Mouse (Mus musculus) spleen, postnatal 14 days (tissue): ENCODE results near the gene Adamts9.

Experiments
- DNase-seq, 2 experiments: peaks; one replicate each; pipeline ENCODE4 v3.0.0; 2021 to 2022; ENCODE audit warnings: low spot score in 2 of 2

Gene Adamts9

DNA sequence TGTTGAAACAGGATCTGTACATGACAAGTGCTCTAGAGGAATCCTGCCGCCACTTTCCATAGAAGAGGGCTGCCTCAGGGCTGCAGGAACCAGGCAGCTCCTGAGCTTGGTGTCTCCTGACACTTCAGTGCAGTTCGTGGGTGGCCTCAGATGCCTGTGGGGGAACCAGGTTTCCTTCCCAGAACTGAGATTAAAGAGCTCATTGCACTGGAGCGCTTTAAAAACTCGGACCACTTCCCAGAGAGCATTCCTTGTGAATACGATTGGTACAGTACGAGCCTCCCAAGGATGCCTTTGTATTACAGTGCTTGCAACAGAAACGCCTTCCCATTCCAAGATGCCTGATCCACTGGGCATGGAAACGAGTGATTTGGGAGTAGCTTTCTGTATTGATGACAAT, 18.8 kb downstream of the Adamts9 start:
- no peak for DNase-seq

DNA sequence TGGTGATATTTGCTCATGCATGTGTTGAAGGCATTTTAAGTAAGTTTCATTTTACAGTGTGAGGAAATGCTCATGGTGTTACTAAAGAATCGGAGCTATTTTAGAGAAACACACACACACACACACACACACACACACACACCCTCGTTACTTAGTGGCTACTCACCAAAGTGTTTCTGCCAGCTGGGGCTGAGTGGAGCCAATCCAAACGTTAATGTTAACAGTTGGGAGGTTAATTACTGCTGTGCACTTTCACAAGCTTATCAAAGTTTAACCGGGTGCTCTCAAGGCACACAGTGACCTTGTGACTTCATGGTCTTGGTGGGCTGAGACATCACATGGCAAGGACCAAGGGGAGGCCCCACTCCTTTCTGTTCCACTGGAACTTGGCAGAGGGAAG, 21.4 kb downstream of the Adamts9 start:
- no peak for DNase-seq

DNA sequence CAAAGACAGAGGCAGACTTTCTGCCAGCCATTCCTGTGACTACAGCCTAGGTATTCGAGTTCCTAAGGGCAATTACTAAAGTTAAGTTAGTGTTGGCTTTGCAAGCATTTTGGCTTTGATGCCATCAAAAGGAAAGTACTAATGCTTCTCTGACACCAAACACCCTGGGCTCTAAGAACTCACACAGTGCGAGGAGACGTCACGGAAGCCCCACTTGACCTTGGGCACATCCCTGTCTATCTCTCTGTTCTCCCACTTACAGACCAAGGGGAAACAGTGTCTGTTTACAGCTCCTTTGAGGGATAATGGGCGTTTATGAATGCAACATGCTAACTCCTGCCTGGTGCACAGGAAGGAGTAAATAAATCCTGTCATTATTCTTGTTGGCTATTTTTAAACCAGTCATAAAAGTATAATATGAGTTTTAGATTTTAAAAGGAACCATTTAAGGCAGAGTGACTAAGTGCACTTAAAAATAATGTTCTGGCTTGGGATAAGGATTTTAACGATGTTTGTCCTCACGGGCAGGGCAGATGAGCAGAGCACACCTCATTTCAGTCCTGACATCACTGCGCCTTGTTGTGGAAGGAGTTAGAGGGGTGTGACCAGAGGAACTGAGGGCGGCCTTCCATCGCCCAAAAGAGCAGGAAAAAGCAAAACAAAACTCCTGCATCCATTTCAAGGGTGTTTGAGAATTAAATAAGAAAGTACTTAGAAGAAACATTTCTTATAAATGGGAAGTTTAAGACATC, 22.2 kb downstream of the Adamts9 start:
- no peak for DNase-seq

DNA sequence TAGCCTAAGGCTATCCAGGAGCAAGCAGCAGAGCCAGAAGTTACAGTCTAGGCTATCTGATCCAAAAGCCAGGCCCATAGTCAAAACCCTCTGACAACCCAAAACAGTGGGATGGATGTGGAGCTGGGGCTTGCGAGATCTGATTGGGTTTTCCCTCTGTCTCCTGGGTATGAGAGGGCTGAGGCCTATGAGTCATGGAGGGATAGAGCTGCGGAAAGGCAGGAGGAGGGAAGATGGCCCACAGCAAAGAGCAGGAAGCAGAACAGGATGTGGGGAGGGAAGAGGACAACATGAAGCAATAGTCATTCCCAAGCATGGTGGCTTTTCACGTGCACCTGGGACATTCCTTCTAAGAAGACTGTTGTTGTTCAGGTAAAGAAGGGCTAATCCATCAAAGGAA, 32.7 kb downstream of the Adamts9 start:
- no peak for DNase-seq

DNA sequence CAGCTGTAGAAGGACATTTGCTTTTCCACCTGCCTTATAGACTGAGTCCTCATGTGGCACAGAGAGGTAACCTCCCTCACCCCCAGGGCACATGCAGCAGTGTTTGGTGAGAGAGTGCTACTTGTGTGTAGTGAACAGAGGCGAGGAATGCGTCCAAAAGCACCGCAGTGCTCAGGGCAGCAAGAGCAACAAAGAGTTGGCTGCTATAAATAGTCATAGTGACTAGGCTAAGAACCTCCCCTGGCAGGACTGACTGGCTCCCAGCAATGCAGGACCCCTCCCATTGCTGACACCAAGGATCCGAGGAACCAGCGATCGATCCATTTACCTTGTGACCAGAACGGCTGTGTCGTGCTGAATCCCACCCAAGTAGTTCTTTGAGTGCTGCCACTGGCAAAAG, 33.9 kb downstream of the Adamts9 start:
- DNase-seq: no peak

DNA sequence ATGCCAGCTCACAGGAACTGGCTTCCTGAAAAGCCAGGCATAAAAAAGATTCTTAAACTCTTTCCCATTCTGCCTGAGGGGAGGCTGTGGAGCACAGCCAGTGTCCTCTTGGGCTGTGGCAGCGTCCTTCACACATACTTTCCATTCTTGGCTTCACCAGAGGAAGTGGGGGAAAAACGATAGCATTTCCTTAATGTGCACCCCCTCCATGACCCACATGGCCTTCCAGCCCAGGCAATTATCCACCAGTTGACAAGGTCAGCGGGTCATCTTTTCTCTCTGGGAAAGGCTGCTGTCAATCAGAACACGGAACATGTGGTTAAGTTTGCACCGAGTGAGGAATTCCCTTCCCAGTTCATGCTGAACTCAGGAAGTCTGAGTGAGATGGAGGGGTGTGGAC, 37.4 kb downstream of the Adamts9 start:
- no peak for DNase-seq

DNA sequence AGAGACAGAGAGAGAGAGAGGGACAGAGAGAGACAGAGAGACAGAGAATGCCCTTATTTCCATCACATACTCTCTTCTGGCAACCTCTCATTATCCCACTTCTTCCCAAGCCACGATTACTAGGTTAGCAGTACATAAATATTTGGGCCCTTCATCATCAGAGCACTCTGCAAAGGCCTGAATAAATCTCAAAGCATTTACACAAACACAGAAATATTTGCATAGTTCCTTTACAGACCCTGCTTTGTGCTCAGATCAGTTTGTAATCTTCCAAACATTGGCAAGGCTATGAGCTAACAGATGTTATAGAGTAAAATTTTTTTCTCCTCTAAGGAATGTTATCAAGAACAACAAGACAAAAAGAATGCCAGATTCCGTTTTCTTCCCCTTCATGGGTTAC, 38.8 kb downstream of the Adamts9 start:
- no peak for DNase-seq

DNA sequence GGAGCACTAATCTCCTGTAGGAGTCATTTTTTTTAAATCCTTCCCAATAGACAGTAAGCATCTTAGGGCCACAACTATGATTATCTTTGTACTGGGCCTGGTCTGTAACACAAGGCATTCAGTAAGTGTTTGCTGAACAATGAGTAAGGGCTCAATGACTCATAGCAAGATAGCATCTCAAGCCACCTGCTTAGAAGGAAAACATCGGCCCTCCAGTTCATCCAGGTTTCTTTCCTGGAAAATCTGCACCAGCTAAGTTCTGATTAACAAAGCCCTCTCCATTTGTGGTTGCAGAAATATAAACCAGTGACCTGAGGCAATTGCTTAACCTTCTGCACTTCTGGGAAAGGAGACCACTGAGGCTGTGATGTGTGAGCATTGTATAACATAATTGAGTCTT, 39.3 kb downstream of the Adamts9 start:
- DNase-seq: no peak

DNA sequence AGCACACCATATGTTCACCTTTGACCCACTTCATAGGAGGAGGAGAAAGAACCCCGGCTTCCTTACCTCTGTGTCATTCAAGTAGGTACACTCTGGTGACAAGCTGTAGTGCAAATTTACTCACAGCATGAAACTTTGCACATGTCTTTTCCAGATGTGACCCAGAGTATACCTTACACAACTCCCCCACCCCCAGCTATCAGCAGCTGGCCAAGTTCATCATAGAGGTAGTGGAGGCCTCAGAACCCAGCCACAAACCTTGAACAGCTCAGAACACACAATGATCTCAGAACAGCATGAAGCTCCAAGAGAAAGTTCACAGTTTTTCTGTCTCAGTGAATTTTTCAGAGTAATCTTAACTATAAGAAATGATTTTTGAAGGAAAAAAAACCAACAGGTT, 51.8 kb downstream of the Adamts9 start:
- DNase-seq: no peak

DNA sequence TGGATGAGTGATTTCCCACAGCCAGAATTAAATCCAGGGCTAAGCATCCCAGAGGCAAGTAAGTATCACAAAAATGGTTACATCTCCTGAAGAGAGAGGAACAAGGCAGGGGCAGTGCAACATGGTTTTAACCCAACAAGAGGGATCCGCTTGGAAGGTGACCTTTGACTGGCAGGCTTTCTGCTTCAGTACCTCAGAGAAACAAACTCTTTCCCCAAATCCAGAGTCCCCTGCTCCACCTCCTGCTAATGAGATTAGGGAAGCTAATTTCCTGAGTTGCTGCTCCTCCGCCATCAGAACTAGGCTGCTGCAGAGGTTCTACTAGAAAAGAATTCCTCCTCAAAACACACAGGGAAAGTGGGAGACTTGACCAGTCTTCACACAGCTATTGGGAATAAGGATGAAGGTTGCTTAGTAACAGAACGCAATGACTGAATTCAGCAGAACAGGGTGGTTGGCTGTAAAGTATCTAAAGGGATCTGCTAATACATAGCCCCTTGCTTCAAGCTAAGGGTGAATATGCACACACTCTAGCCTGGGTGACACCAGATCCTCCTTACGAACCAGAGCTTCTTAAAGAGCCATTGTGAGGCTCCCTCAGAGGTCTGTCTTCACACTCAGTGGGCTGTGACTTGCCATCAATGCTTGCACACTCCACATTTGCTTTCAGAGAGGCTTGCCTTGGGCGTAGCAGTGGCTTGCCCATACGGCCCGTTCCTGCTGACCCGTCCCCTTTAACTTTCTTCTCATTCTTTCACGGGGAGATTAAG, 60.0 kb downstream of the Adamts9 start:
- DNase-seq: no peak

DNA sequence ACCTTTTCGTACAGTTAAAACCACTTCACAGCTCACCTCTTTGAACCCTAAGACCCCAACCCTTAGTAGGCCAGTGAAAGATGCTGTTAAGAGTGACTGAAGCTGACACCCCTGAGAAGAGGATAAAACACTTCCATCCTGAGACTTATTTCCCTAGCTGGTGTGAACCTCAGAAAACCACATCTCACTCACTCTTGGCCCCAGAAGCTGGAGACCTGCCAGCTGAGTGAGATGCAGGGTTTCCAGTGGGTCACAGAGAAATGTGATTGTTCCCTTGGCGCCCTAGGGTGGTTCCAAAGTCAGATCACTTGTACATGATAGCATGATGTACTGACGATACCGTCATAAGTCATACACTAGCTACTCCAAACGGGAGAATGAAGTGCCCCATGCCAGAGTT, 60.8 kb downstream of the Adamts9 start:
- no peak for DNase-seq

DNA sequence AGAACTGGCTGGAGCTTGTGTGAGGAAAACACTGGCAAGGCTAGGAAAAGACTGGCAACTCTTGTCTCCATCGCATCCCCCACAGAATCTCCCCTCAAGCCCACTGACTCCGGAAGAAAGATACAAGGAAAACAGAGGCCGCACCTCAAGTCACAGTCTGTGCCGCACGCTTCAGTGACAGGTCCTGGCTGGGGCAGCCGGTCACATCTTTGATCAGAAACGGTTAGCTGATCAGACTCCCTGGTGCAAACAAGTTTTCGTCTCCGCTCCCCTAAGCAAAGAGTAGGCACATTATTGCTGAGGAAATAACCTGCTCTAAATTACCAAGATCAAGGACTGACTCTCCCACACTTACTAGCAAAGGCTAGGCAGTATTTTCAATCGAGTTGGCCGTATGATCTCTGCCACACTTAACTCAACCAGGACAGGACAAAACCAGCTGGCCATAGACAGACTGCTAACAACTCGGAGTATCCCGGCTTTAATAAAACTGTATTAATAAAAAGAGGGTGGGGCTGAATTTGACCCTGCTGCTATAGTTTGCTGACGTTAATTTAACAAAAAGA, 63.5 kb downstream of the Adamts9 start:
- DNase-seq: no peak

DNA sequence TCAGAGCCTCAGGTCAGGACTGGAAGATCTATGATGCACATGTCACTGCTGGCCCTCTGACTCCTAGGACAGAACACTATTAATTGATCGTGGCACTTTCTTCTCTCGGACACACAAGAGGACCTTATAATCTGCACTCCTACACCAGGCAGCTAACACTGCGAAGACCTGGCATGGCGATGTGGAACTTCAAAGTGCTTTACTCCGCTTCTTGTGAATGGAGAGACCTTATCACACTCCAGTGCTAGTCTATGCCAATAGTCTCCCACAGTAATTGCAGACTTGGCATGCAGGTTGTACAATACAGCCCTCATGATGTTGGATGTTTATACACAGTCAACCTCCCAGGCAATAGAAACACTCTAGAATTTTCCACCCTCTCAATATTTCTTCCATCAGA, 64.5 kb downstream of the Adamts9 start:
- no peak for DNase-seq

DNA sequence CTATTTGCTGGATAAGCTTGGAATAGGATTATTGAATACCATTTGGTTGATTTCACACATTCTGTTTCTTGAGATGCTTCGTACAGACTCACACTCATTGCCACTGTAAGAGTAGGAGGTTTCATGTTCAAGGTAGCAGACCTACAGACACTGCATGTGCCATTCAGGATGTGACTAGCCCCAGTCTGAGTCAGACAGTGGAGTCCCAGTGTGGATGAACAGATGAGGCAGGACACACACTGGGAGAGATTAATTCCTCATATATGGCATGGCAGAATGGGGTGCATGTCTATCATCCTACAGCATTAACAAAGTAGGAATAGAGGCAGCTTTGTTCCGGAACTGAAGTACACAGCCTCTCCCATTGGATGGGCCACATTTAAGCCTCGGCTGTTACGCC, 66.1 kb downstream of the Adamts9 start:
- DNase-seq: no peak

DNA sequence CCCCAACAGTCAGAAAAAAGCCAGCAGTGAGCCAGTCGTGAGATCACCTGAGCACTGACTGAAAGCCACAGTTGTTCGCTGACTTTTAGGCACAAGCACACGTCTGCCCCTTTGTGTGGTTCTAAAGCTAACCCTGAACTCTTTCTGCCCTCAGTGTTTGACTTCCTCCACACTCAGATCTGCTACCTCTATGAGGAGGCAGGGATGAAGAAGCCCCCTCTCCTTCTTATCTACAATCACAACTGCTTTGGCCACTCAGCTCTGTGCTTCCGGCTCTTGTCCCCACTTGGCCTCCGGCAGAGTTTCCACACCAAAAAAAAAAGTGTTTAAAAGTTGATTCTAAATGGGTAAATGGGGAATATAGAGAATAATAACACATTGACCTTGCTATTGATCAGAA, 67.2 kb downstream of the Adamts9 start:
- DNase-seq: no peak

DNA sequence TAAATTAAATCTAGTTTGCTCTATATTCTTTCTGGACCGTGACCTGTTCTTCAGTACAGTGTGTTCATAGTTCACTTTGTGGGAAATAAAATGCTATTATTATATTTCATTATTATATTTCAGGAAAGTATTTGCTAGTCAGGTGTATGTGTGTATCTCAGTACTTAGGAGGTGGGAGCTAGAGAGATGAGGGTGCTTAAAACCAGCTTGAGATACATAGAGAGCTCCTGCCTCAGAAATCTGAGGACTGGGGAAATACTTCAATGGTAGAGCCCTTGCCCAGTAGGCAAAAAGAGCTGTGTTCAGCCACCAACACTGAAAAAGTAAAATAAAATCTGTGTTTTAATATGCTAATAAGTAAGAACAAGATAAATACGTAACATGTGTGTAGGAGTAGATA, 68.0 kb downstream of the Adamts9 start:
- DNase-seq: no peak

DNA sequence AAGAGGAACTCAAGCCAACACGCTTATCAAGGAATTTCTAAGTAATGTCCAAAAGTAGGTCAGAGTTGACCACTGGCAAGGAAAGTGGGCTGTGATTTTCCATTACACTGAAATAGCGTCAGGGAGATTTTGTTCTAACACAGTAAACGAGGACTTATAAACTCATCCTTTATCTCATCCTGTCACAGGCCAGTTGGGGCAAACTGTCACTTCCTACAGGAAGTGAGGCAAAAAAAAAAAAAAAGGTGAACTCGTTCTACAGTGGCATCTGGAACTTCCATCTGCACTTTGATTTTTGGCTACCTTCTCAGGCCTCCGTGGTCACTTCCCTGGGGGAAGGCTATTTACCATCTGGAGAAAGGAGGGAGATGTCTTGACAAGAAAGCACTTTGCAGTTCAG, 68.4 kb downstream of the Adamts9 start:
- DNase-seq: no peak

DNA sequence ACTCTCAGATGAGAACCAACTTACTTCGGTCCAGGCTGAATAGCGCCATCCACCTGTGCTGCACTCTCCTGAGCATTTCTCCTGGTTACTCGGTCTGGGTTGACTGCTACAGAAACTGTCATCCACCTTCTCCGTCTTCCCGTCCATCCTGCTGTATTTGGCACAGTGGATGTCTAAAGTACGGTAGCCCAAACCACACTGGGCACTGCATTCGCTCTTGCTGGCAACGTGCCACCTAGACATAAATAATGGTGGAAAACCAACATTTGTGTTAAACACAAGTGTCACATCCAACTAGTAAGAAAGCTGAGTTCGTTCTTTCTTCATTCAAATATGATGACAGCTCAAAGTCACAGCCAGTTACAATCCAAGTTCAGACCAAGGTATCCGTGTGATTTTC, 70.5 kb downstream of the Adamts9 start:
- no peak for DNase-seq

DNA sequence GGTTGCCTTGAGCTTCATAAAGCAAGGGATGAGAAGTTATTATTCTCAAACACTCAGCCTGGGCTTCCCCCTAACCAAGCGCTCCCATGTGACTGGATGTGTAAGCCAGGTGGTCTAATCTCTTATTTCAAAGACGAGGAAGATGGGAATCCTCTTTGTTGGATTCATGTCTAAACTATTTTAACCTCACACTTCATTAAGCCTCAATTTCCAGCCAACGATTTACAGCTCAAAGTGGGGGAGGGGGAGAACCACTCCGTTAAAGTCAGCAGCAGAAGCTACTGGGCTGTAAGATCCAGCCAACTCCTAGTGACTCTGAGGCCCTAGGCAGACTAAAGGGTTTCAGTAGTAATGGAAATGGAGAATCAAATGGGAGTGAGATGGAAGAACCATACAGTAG, 71.5 kb downstream of the Adamts9 start:
- no peak for DNase-seq

DNA sequence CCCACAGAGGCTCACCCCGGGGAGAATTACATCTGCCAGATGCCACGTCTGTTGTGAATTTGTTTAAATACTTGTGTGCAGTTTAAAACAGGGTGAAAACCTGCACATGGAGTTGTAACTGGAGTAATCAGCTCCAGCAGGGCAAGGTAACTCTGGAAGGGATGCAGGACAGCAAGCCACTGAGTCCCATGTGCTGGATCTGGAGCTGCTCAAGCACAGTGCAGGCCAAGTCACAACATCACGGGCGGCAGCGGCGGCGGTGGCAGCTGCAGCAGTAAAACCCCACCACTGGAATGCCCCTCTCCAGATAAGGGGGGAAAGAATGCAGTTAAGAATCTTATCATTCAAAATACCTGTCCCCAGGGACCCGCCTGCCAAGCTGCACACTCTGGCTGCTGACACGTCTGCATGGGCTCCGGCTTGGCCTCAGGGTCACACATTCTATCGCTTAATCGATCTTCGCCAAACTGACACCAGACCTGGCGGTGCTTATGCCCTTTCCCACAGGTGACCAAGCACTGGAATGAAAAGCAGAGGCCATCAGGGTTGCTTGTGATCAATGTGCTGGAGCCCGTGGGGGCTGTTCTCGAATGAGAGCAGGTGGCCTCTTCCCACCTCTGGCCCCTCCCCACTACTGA, 73.6 kb downstream of the Adamts9 start:
- no peak for DNase-seq

DNA sequence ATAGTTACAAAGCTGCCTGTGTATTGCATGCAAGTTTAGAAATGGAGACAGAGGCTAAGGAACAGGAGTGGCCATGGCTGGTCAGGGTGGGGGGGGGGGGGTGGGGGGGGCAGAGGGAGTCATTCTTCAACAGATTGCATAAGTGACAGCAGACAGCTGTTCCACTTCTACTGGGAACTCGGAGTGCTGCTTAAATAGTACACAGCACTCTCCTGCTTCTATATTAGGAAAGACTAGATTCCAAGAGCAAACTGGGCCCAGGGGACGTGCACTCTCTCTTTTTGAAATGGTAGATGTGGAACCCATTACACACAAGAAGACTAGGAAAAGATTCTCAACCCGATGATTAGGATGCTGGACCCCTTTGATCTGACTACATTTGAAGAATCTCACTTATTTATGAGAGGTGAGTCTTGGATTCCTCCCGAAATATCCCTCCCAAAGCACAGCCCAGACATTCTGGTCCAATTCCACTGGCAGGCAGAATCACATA, 74.2 kb downstream of the Adamts9 start, which contains the start of gene Gm15737:
TSS of gene Gm15737 (plus strand) at position 269 of the 493 bp plus-strand sequence.
- no peak for DNase-seq

DNA sequence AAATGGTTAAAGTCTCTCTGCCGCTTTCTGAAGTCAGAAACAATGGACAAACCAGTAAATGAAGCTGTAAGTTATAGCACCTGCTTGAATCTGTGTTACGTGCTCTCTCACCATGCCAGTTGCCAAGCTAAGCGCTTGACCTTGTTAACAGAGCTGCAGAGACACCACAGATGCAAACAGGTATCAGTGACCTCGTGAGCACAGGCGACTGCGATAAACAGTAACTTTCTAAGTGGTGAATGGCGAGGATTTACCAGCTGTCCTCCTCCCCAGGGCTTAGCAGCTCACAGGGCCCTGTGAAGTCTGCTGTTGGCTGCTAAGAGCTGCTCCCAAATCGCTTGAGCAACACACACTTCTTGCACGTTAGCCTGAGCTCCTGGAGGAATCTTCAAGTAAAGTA, 80.7 kb downstream of the Adamts9 start:
- no peak for DNase-seq
